Mouse (Mus musculus): Measurements from ENCODE around the gene Nup54.

Nup54 gene

GRCm38 (mm10) chr5:92435025-92435584 is at the start of gene Nup54:
Gene Nup54, minus strand, starts transcription at chr5:92435219.
- DNase-seq (ENCODE audit: low read depth, low spot score) = peak; percentile 98

- DNase-seq (ENCODE audit: low read depth, low spot score) = no peak
Measured at GRCm38 (mm10) chr5:92472863-92473262, 37.8 kb upstream of the Nup54 start.

- DNase-seq (ENCODE audit: low read depth, low spot score) = no peak
Measured at GRCm38 (mm10) chr5:92471531-92471930, 36.5 kb upstream of the Nup54 start.

- no peak for DNase-seq (ENCODE audit: low read depth, low spot score)
Measured at GRCm38 (mm10) chr5:92469201-92470130, 34.4 kb upstream of the Nup54 start.

GRCm38 (mm10) chr5:92468234-92468633 is 33.2 kb upstream of the Nup54 start:
- DNase-seq (ENCODE audit: low read depth, low spot score) = peak; percentile 28

GRCm38 (mm10) chr5:92467102-92467766 is 32.2 kb upstream of the Nup54 start:
- peak; percentile 23 for DNase-seq (ENCODE audit: low read depth, low spot score)

- no peak for DNase-seq (ENCODE audit: low read depth, low spot score)
Measured at GRCm38 (mm10) chr5:92465511-92465910, 30.5 kb upstream of the Nup54 start.

- DNase-seq (ENCODE audit: low read depth, low spot score) = peak; percentile 66
Measured at GRCm38 (mm10) chr5:92461321-92461720, 26.3 kb upstream of the Nup54 start.

GRCm38 (mm10) chr5:92458726-92459125 is 23.7 kb upstream of the Nup54 start:
- DNase-seq (ENCODE audit: low read depth, low spot score) = no peak

- no peak for DNase-seq (ENCODE audit: low read depth, low spot score)
Measured at GRCm38 (mm10) chr5:92457410-92457809, 22.4 kb upstream of the Nup54 start.

GRCm38 (mm10) chr5:92452876-92453275 is 17.9 kb upstream of the Nup54 start:
- DNase-seq (ENCODE audit: low read depth, low spot score) = no peak

GRCm38 (mm10) chr5:92446736-92447135 is 11.7 kb upstream of the Nup54 start:
- no peak for DNase-seq (ENCODE audit: low read depth, low spot score)

- DNase-seq (ENCODE audit: low read depth, low spot score) = no peak
Measured at GRCm38 (mm10) chr5:92445016-92445415, 10.0 kb upstream of the Nup54 start.

GRCm38 (mm10) chr5:92442914-92443313 is 7.9 kb upstream of the Nup54 start:
- no peak for DNase-seq (ENCODE audit: low read depth, low spot score)

GRCm38 (mm10) chr5:92441494-92441893 is 6.5 kb upstream of the Nup54 start:
- DNase-seq (ENCODE audit: low read depth, low spot score) = no peak

GRCm38 (mm10) chr5:92438540-92438939 is 3.5 kb upstream of the Nup54 start:
- DNase-seq (ENCODE audit: low read depth, low spot score) = no peak

- DNase-seq (ENCODE audit: low read depth, low spot score) = peak; percentile 31
Measured at GRCm38 (mm10) chr5:92434571-92434985, 441 bp downstream of the Nup54 start.

GRCm38 (mm10) chr5:92434070-92434469 is 949 bp downstream of the Nup54 start:
- DNase-seq (ENCODE audit: low read depth, low spot score) = peak; percentile 36

- no peak for DNase-seq (ENCODE audit: low read depth, low spot score)
Measured at GRCm38 (mm10) chr5:92431611-92432010, 3.4 kb downstream of the Nup54 start.

- no peak for DNase-seq (ENCODE audit: low read depth, low spot score)
Measured at GRCm38 (mm10) chr5:92430723-92431122, 4.3 kb downstream of the Nup54 start.

- DNase-seq (ENCODE audit: low read depth, low spot score) = no peak
Measured at GRCm38 (mm10) chr5:92424126-92424525, 10.9 kb downstream of the Nup54 start.

GRCm38 (mm10) chr5:92413982-92414375 is 21.0 kb downstream of the Nup54 start:
- no peak for DNase-seq (ENCODE audit: low read depth, low spot score)

Measured in 3T3-L1 (cell line).